Mouse (Mus musculus): ENCODE results near the gene Tcf7l2. TPM values are rescaled to one million over a fixed set of nuclear protein-coding genes. Genes with fewer than 3 reads are reported as not detected.

The Tcf7l2 gene
- polyA plus RNA-seq, 1 experiment from 2014 or later, result 150 TPM

GRCm38 (mm10) chr19:55825001-55825827, 83.6 kb downstream of the Tcf7l2 start:
- WGBS, result 58% methylated on average over 8 of the region's 8 CpGs
- H3K4me3 ChIP-seq (ENCODE audit: low read depth, low read length), result no peak overlapping the region
- H3K4me1 ChIP-seq (replicated peaks; ENCODE audit: control insufficient read depth, insufficient read depth, low read length), result peaks cover 3% of the 10 kb centered on the region; the same call in 1 of the 2 replicates
- H3K36me3 ChIP-seq (ENCODE audit: control insufficient read depth, insufficient read depth, low read length), result no peaks in the 10 kb centered on the region
- DNase-seq (ENCODE audit: low spot score) (no peak), ATAC-seq (replicated peaks; ENCODE audit: low FRiP score) (no peak)
- no peak overlapping the region for H3K4me2 ChIP-seq (ENCODE audit: low read depth, low read length, severe bottlenecking)
- no peak overlapping the region for H3K9ac ChIP-seq (ENCODE audit: low read length)
- H3K27ac ChIP-seq (ENCODE audit: low read depth, low read length), result no peak overlapping the region
- no peaks in the 10 kb centered on the region for H3K27me3 ChIP-seq (ENCODE audit: control insufficient read depth, insufficient read depth, low read length)
- no peaks in the 10 kb centered on the region for H3K9me3 ChIP-seq (ENCODE audit: control insufficient read depth, low read length)

- no peak overlapping the region for H3K4me3 ChIP-seq (ENCODE audit: low read depth, low read length)
- H3K36me3 ChIP-seq (ENCODE audit: control insufficient read depth, insufficient read depth, low read length), result no peaks in the 10 kb centered on the region
- no peak for DNase-seq (ENCODE audit: low spot score)
- peaks cover 3% of the 10 kb centered on the region; the same call in 1 of the 2 replicates for H3K4me1 ChIP-seq (replicated peaks; ENCODE audit: control insufficient read depth, insufficient read depth, low read length)
- no peaks in the 10 kb centered on the region for H3K9me3 ChIP-seq (ENCODE audit: control insufficient read depth, low read length)
- H3K27ac ChIP-seq (ENCODE audit: low read depth, low read length), result no peak overlapping the region
- 74% methylated on average over 10 of the region's 10 CpGs for WGBS
- no peak overlapping the region for H3K4me2 ChIP-seq (ENCODE audit: low read depth, low read length, severe bottlenecking)
- no peak overlapping the region for H3K9ac ChIP-seq (ENCODE audit: low read length)
- ATAC-seq (replicated peaks; ENCODE audit: low FRiP score), result no peak
- no peaks in the 10 kb centered on the region for H3K27me3 ChIP-seq (ENCODE audit: control insufficient read depth, insufficient read depth, low read length)
These were observed 84.4 kb downstream of the Tcf7l2 start for GRCm38 (mm10) chr19:55825951-55826507.

GRCm38 (mm10) chr19:55827613-55828259, 86.1 kb downstream of the Tcf7l2 start:
- WGBS, result 80% methylated on average over 13 of the region's 13 CpGs
- Histone ChIP-seq H3K4me2 (ENCODE audit: low read depth, low read length, severe bottlenecking) (no peak overlapping the region), H3K4me3 (ENCODE audit: low read depth, low read length) (no peak overlapping the region), H3K9me3 (ENCODE audit: control insufficient read depth, low read length) (no peaks in the 10 kb centered on the region), H3K9ac (ENCODE audit: low read length) (no peak overlapping the region), H3K27me3 (ENCODE audit: control insufficient read depth, insufficient read depth, low read length) (no peaks in the 10 kb centered on the region), H3K27ac (ENCODE audit: low read depth, low read length) (no peak overlapping the region), H3K4me1 (replicated peaks; ENCODE audit: control insufficient read depth, insufficient read depth, low read length) (peaks cover 3% of the 10 kb centered on the region; the same call in 1 of the 2 replicates), H3K36me3 (ENCODE audit: control insufficient read depth, insufficient read depth, low read length) (no peaks in the 10 kb centered on the region)
- no peak for DNase-seq (ENCODE audit: low spot score)
- ATAC-seq (replicated peaks; ENCODE audit: low FRiP score), result no peak

- ATAC-seq (replicated peaks; ENCODE audit: low FRiP score), result no peak
- 91% methylated on average over 9 of the region's 9 CpGs for WGBS
- no peaks in the 10 kb centered on the region for H3K4me1 ChIP-seq (replicated peaks; ENCODE audit: control insufficient read depth, insufficient read depth, low read length)
These were observed 89.4 kb downstream of the Tcf7l2 start for GRCm38 (mm10) chr19:55830976-55831559.

GRCm38 (mm10) chr19:55832122-55832521, 90.5 kb downstream of the Tcf7l2 start:
- DNase-seq (ENCODE audit: low spot score) (no peak), ATAC-seq (replicated peaks; ENCODE audit: low FRiP score) (no peak)
- H3K36me3 ChIP-seq (ENCODE audit: control insufficient read depth, insufficient read depth, low read length), result no peaks in the 10 kb centered on the region
- no peaks in the 10 kb centered on the region; the same call in 1 of the 2 replicates for H3K9me3 ChIP-seq (ENCODE audit: control insufficient read depth, low read length)
- H3K27ac ChIP-seq (ENCODE audit: low read depth, low read length), result no peak overlapping the region
- H3K9ac ChIP-seq (ENCODE audit: low read length), result no peak overlapping the region
- WGBS, result 74% methylated on average over 4 of the region's 4 CpGs
- no peaks in the 10 kb centered on the region for H3K27me3 ChIP-seq (ENCODE audit: control insufficient read depth, insufficient read depth, low read length)
- H3K4me1 ChIP-seq (replicated peaks; ENCODE audit: control insufficient read depth, insufficient read depth, low read length), result peaks cover 8% of the 10 kb centered on the region
- no peak overlapping the region for H3K4me3 ChIP-seq (ENCODE audit: low read depth, low read length)
- no peak overlapping the region for H3K4me2 ChIP-seq (ENCODE audit: low read depth, low read length, severe bottlenecking)

More at GRCm38 (mm10) chr19:55830976-55831559, 89.4 kb downstream of the Tcf7l2 start:
- H3K27me3 ChIP-seq (ENCODE audit: control insufficient read depth, insufficient read depth, low read length), result no peaks in the 10 kb centered on the region
- H3K4me3 ChIP-seq (ENCODE audit: low read depth, low read length), result no peak overlapping the region
- no peaks in the 10 kb centered on the region for H3K36me3 ChIP-seq (ENCODE audit: control insufficient read depth, insufficient read depth, low read length)
- H3K9ac ChIP-seq (ENCODE audit: low read length), result no peak overlapping the region
- DNase-seq (ENCODE audit: low spot score), result no peak
- H3K9me3 ChIP-seq (ENCODE audit: control insufficient read depth, low read length), result no peaks in the 10 kb centered on the region; the same call in 1 of the 2 replicates
- H3K4me2 ChIP-seq (ENCODE audit: low read depth, low read length, severe bottlenecking), result no peak overlapping the region
- H3K27ac ChIP-seq (ENCODE audit: low read depth, low read length), result no peak overlapping the region

GRCm38 (mm10) chr19:55833807-55834385, 92.3 kb downstream of the Tcf7l2 start:
- H3K4me2 ChIP-seq (ENCODE audit: low read depth, low read length, severe bottlenecking), result no peak overlapping the region
- peaks cover 18% of the 10 kb centered on the region for H3K4me1 ChIP-seq (replicated peaks; ENCODE audit: control insufficient read depth, insufficient read depth, low read length)
- no peak overlapping the region for H3K27ac ChIP-seq (ENCODE audit: low read depth, low read length)
- H3K36me3 ChIP-seq (ENCODE audit: control insufficient read depth, insufficient read depth, low read length), result no peaks in the 10 kb centered on the region
- no peak overlapping the region for H3K9ac ChIP-seq (ENCODE audit: low read length)
- H3K27me3 ChIP-seq (ENCODE audit: control insufficient read depth, insufficient read depth, low read length), result no peaks in the 10 kb centered on the region
- H3K4me3 ChIP-seq (ENCODE audit: low read depth, low read length), result no peak overlapping the region
- 95% methylated on average over 4 of the region's 4 CpGs for WGBS
- ATAC-seq (replicated peaks; ENCODE audit: low FRiP score), result no peak
- H3K9me3 ChIP-seq (ENCODE audit: control insufficient read depth, low read length), result no peaks in the 10 kb centered on the region; the same call in 1 of the 2 replicates
- DNase-seq (ENCODE audit: low spot score), result no peak

GRCm38 (mm10) chr19:55836930-55837687, 95.5 kb downstream of the Tcf7l2 start:
- Histone ChIP-seq H3K27me3 (ENCODE audit: control insufficient read depth, insufficient read depth, low read length) (no peaks in the 10 kb centered on the region), H3K4me2 (ENCODE audit: low read depth, low read length, severe bottlenecking) (peak overlapping the region; percentile 43), H3K36me3 (ENCODE audit: control insufficient read depth, insufficient read depth, low read length) (no peaks in the 10 kb centered on the region), H3K27ac (ENCODE audit: low read depth, low read length) (peak overlapping the region; percentile 75), H3K9ac (ENCODE audit: low read length) (no peak overlapping the region), H3K9me3 (ENCODE audit: control insufficient read depth, low read length) (no peaks in the 10 kb centered on the region; the same call in 1 of the 2 replicates), H3K4me1 (replicated peaks; ENCODE audit: control insufficient read depth, insufficient read depth, low read length) (peaks cover 34% of the 10 kb centered on the region), H3K4me3 (ENCODE audit: low read depth, low read length) (no peak overlapping the region)
- no peak for DNase-seq (ENCODE audit: low spot score)
- 0 out of 2 replicates have a peak, but pooled peaks have one; percentile 38 for ATAC-seq (replicated peaks; ENCODE audit: low FRiP score)
- 66% methylated on average over 4 of the region's 5 CpGs for WGBS

All from forebrain, embryonic 11.5 days (tissue).